Mouse (Mus musculus) CH12.LX (cell line): ENCODE results near the gene Nol9. TPM values are rescaled to one million over a fixed set of nuclear protein-coding genes. Genes with fewer than 3 reads are reported as not detected.
A peak's percentile ranks its signal among the peaks of the same experiment; 100 is the strongest.

Experiments
- DNase-seq: peaks from one replicate; pipeline ENCODE4 v3.0.0-alpha.2; 2013; ENCODE audit errors: extremely low read depth
- H3K27ac ChIP-seq: 2 replicates; pipeline ENCODE4 v1.5.1; 2012; ENCODE audit warnings: low read depth, mild to moderate bottlenecking, control low read depth, moderate library complexity; ENCODE audit not compliant: insufficient read depth
- H3K27me3 ChIP-seq: replicated peaks from 2 replicates; pipeline ENCODE3; 2012; ENCODE audit warnings: inconsistent platforms
- H3K36me3 ChIP-seq, 2 experiments: replicated peaks in 1 of 2; 2 replicates each; pipeline versions ENCODE3 to v1.6.1; 2012; ENCODE audit warnings: inconsistent platforms in 1 of 2, low read length in 1 of 2, mild to moderate bottlenecking in 1 of 2, mixed read lengths in 1 of 2, moderate library complexity in 1 of 2; ENCODE audit not compliant: control insufficient read depth in 1 of 2, insufficient read depth in 1 of 2
- H3K4me1 ChIP-seq, 2 experiments: 2 replicates each; pipeline ENCODE4 v1.6.1; 2012; ENCODE audit warnings: inconsistent platforms in 1 of 2, moderate library complexity in 1 of 2; ENCODE audit not compliant: insufficient read depth in 2 of 2, control insufficient read depth in 1 of 2
- H3K4me2 ChIP-seq: 2 replicates; pipeline ENCODE4 v1.6.1; 2012; ENCODE audit warnings: low read depth, mild to moderate bottlenecking, control low read depth; ENCODE audit not compliant: poor library complexity, insufficient read depth, severe bottlenecking
- H3K4me3 ChIP-seq, 3 experiments: fragments of 150-350 bp in 1 of 3; sonication (generic) in 1 of 3; replicated peaks in 1 of 3; 2 replicates each; pipeline versions ENCODE3 to v1.5.1; 2011 to 2012; ENCODE audit warnings: low read depth in 2 of 3, low read length in 2 of 3, mild to moderate bottlenecking in 2 of 3, moderate library complexity in 2 of 3, control low read depth in 1 of 3, improper control_type of control experiment in 1 of 3, inconsistent platforms in 1 of 3, mixed read lengths in 1 of 3; ENCODE audit not compliant: poor library complexity in 1 of 3
- H3K79me2 ChIP-seq: replicated peaks from 2 replicates; pipeline ENCODE4 v1.6.1; 2012; ENCODE audit warnings: mild to moderate bottlenecking, moderate library complexity; ENCODE audit not compliant: control insufficient read depth, poor library complexity, insufficient read depth, severe bottlenecking; ENCODE audit errors: extremely low read depth
- H3K9ac ChIP-seq: 2 replicates; pipeline ENCODE4 v1.6.1; 2012; ENCODE audit warnings: low read depth, mild to moderate bottlenecking, control low read depth, moderate library complexity; ENCODE audit not compliant: insufficient read depth
- H3K9me3 ChIP-seq: replicated peaks from 2 replicates; pipeline ENCODE3; 2012; ENCODE audit warnings: low read length, inconsistent platforms, mixed read lengths
- BHLHE40 ChIP-seq: IDR thresholded peaks from 2 replicates; pipeline ENCODE4 v1.6.1; 2011; ENCODE audit warnings: mild to moderate bottlenecking, low read depth, low read length, improper control_type of control experiment
- CHD1 ChIP-seq: IDR thresholded peaks from 2 replicates; pipeline ENCODE4 v1.6.1; 2012; ENCODE audit warnings: low read depth, low read length, improper control_type of control experiment, inconsistent platforms
- CHD2 ChIP-seq: IDR thresholded peaks from 2 replicates; pipeline ENCODE4 v1.6.1; 2011; ENCODE audit warnings: low read length, improper control_type of control experiment
- CTCF ChIP-seq, 2 experiments: IDR thresholded peaks in 1 of 2; conservative IDR thresholded peaks in 1 of 2; 2 replicates each; pipeline ENCODE4 v1.5.1; 2011 to 2012; ENCODE audit warnings: low read depth in 2 of 2, low read length in 2 of 2, improper control_type of control experiment in 1 of 2, inconsistent platforms in 1 of 2, mild to moderate bottlenecking in 1 of 2, moderate library complexity in 1 of 2
- E2F4 ChIP-seq: IDR thresholded peaks from 2 replicates; pipeline ENCODE4 v1.6.1; 2011; ENCODE audit warnings: low read depth, low read length, improper control_type of control experiment; ENCODE audit not compliant: insufficient replicate concordance
- ELF1 ChIP-seq: IDR thresholded peaks from 2 replicates; pipeline ENCODE4 v1.6.1; 2014; ENCODE audit warnings: low read depth, mild to moderate bottlenecking, inconsistent platforms, low read length, improper control_type of control experiment
- EP300 ChIP-seq: IDR thresholded peaks from 2 replicates; pipeline ENCODE4 v1.6.1; 2011; ENCODE audit warnings: low read length, improper control_type of control experiment
- ETS1 ChIP-seq: conservative IDR thresholded peaks from 2 replicates; pipeline ENCODE4 v1.6.1; 2012; ENCODE audit warnings: low read depth, mild to moderate bottlenecking, inconsistent platforms, low read length, improper control_type of control experiment, moderate library complexity
- GABPA ChIP-seq: IDR thresholded peaks from 2 replicates; pipeline ENCODE4 v1.6.1; 2012; ENCODE audit warnings: low read depth, low read length, improper control_type of control experiment, inconsistent platforms; ENCODE audit not compliant: insufficient replicate concordance
- HCFC1 ChIP-seq: IDR thresholded peaks from 2 replicates; pipeline ENCODE4 v1.6.1; 2012; ENCODE audit warnings: low read depth, mild to moderate bottlenecking, inconsistent platforms, low read length, improper control_type of control experiment
- IRF4 ChIP-seq: IDR thresholded peaks from 2 replicates; pipeline ENCODE4 v1.6.1; 2014; ENCODE audit warnings: low read depth, mild to moderate bottlenecking, inconsistent platforms, low read length, improper control_type of control experiment
- JUN ChIP-seq: IDR thresholded peaks from 2 replicates; pipeline ENCODE4 v1.6.1; 2011; ENCODE audit warnings: low read depth, mild to moderate bottlenecking, low read length, improper control_type of control experiment, moderate library complexity; ENCODE audit not compliant: insufficient read depth
- JUND ChIP-seq: conservative IDR thresholded peaks from 2 replicates; pipeline ENCODE4 v1.6.1; 2011; ENCODE audit warnings: low read depth, low read length, improper control_type of control experiment
- KAT2A ChIP-seq: IDR thresholded peaks from 2 replicates; pipeline ENCODE4 v1.6.1; 2012; ENCODE audit warnings: low read length, improper control_type of control experiment, inconsistent platforms; ENCODE audit not compliant: insufficient replicate concordance
- MAFK ChIP-seq: IDR thresholded peaks from 2 replicates; pipeline ENCODE4 v1.6.1; 2011; ENCODE audit warnings: low read length, improper control_type of control experiment; ENCODE audit not compliant: insufficient replicate concordance
- MAX ChIP-seq: IDR thresholded peaks from 2 replicates; pipeline ENCODE4 v1.6.1; 2011; ENCODE audit warnings: low read length, improper control_type of control experiment
- MAZ ChIP-seq: IDR thresholded peaks from 2 replicates; pipeline ENCODE4 v1.6.1; 2012; ENCODE audit warnings: low read depth, mild to moderate bottlenecking, inconsistent platforms, low read length, improper control_type of control experiment, moderate library complexity
- MXI1 ChIP-seq: IDR thresholded peaks from 2 replicates; pipeline ENCODE4 v1.6.1; 2011; ENCODE audit warnings: mild to moderate bottlenecking, low read depth, low read length, improper control_type of control experiment
- MYC ChIP-seq: IDR thresholded peaks from 2 replicates; pipeline ENCODE4 v1.6.1; 2011; ENCODE audit warnings: low read depth, mild to moderate bottlenecking, improper control_type of control experiment, low read length
- PAX5 ChIP-seq: IDR thresholded peaks from 2 replicates; pipeline ENCODE4 v1.6.1; 2012; ENCODE audit warnings: low read length, inconsistent platforms, mixed read lengths
- POLR2AphosphoS2 ChIP-seq: IDR thresholded peaks from 2 replicates; pipeline ENCODE4 v1.6.1; 2011; ENCODE audit warnings: low read depth, low read length, improper control_type of control experiment
- RAD21 ChIP-seq: IDR thresholded peaks from 2 replicates; pipeline ENCODE4 v1.6.1; 2011; ENCODE audit warnings: low read depth, mild to moderate bottlenecking, low read length, improper control_type of control experiment, moderate library complexity
- RCOR1 ChIP-seq: conservative IDR thresholded peaks from 2 replicates; pipeline ENCODE4 v1.6.1; 2012; ENCODE audit warnings: low read depth, mild to moderate bottlenecking, inconsistent platforms, low read length, improper control_type of control experiment
- SIN3A ChIP-seq: IDR thresholded peaks from 2 replicates; pipeline ENCODE4 v1.6.1; 2012; ENCODE audit warnings: low read length, improper control_type of control experiment, inconsistent platforms
- SMC3 ChIP-seq: IDR thresholded peaks from 2 replicates; pipeline ENCODE4 v1.6.1; 2011; ENCODE audit warnings: low read depth, low read length, improper control_type of control experiment
- TBP ChIP-seq: conservative IDR thresholded peaks from 2 replicates; pipeline ENCODE4 v1.6.1; 2011; ENCODE audit warnings: low read depth, low read length, improper control_type of control experiment
- TCF12 ChIP-seq: IDR thresholded peaks from 2 replicates; pipeline ENCODE4 v1.6.1; 2014; ENCODE audit warnings: low read depth, mild to moderate bottlenecking, inconsistent platforms, low read length, improper control_type of control experiment
- USF2 ChIP-seq: conservative IDR thresholded peaks from 2 replicates; pipeline ENCODE4 v1.6.1; 2011; ENCODE audit warnings: low read depth, low read length, improper control_type of control experiment
- ZKSCAN1 ChIP-seq: IDR thresholded peaks from 2 replicates; pipeline ENCODE4 v1.6.1; 2012; ENCODE audit warnings: low read depth, inconsistent platforms, low read length, improper control_type of control experiment, borderline replicate concordance
- ZMIZ1 ChIP-seq: IDR thresholded peaks from 2 replicates; pipeline ENCODE4 v1.6.1; 2012; ENCODE audit warnings: low read depth, mild to moderate bottlenecking, inconsistent platforms, low read length, improper control_type of control experiment
- ZNF384 ChIP-seq: IDR thresholded peaks from 2 replicates; pipeline ENCODE4 v1.6.1; 2012; ENCODE audit warnings: low read depth, low read length, improper control_type of control experiment, inconsistent platforms
- dilution Hi-C: fragments of 300-500 bp; cut with MboI; formaldehyde crosslinking; loops from 2 replicates; pipeline ENCODE4 v1.14.3; 2020; ENCODE audit warnings: low sequenced_read_pairs; ENCODE audit not compliant: extremely low pct_unique_long_range_greater_than_20kb, extremely low pct_ligation_motif_present
- in situ Hi-C: fragments of 300-500 bp; cut with MboI; formaldehyde crosslinking; loops from 3 replicates; pipeline ENCODE4 v1.14.3; 2019; ENCODE audit warnings: low sequenced_read_pairs, low pct_ligation_motif_present, low pct_unique_long_range_greater_than_20kb, mixed read lengths
- polyA plus RNA-seq: library from polyadenylated mRNA; unstranded; fragments of >175 nt; gene quantifications from 2 replicates; pipeline ENCODE4 v1.2.1, GENCODE M21; 2012; ENCODE audit warnings: low read depth; ENCODE audit not compliant: insufficient read length
- total RNA-seq, 2 experiments: library from RNA; depleted of rRNA; stranded (reverse); fragments of 300-350 nt in 1 of 2; fragments of >200 nt in 1 of 2; gene quantifications; 2 replicates each; pipeline ENCODE4 v1.2.3; 2012 to 2014

The Nol9 gene
- total and polyA plus RNA-seq, 3 experiments, result 44.7 to 60.5 (median 44.8) TPM

DNA sequence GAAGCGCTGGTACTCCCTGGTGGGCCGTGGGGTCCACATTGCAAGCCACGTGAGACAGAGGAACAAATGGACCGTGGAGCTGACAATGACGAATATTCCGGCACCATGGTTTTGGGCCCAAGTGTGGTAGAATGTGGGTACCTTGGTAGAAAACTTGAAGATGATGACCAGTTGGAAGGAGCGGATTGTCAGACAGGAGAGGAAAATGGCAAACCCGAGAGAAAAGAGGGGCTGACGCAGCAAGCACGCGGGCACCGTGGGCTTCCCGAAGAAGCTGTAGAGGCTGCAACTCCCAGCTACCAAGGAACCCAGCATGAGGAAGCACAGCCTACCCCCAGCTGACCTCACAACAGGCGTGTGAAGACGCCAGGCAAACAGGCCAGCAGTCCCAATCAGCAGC lies 10.7 kb upstream of the Nol9 start:
- peak overlapping the region in 1 of 3 experiments; percentile 63 for H3K4me3 ChIP-seq
- no peak for DNase-seq
- H3K9me3 ChIP-seq, result no peaks in the 10 kb centered on the region
- in situ Hi-C loops, result no loop called here
- no peak overlapping the region for H3K27ac ChIP-seq
- no peak for TF ChIP-seq JUN
- no peak for TF ChIP-seq SIN3A
- TF ChIP-seq PAX5, result no peak
- H3K27me3 ChIP-seq, result peaks cover 3% of the 10 kb centered on the region
- dilution Hi-C loops, result no loop called here
- H3K36me3 ChIP-seq, result peaks cover 9 to 30% of the 10 kb centered on the region in 2 experiments
- H3K4me2 ChIP-seq, result peak overlapping the region; percentile 67
- no peak overlapping the region for H3K9ac ChIP-seq
- peaks cover 20 to 36% of the 10 kb centered on the region in 2 experiments for H3K4me1 ChIP-seq
- peaks cover 21% of the 10 kb centered on the region for H3K79me2 ChIP-seq

- in situ Hi-C loops, result no loop called here
- dilution Hi-C loops, result no loop called here
- H3K79me2 ChIP-seq, result peaks cover 21% of the 10 kb centered on the region
- peaks cover 20 to 36% of the 10 kb centered on the region in 2 experiments for H3K4me1 ChIP-seq
- peak; percentile 15 for DNase-seq
- TF ChIP-seq POLR2AphosphoS2 (no peak), USF2 (no peak), KAT2A (no peak), GABPA (no peak), MAFK (no peak), MAZ (no peak), CTCF (conservative IDR thresholded peaks at IDR 0.05 in 1 of 2, IDR thresholded peaks at IDR 0.05 in 1 of 2; ENCODE audit: low read depth in 2 of 2, low read length in 2 of 2) (peak in 1 of 2 experiments; percentile 57; a peak in 2 of 4 replicates), CHD1 (no peak), HCFC1 (no peak), BHLHE40 (no peak), JUN (no peak), CHD2 (no peak), MAX (no peak), ZKSCAN1 (no peak), E2F4 (no peak), SMC3 (peak; percentile 23), RAD21 (peak; percentile 32), ZNF384 (no peak), ELF1 (no peak), PAX5 (no peak), ETS1 (no peak), MYC (peak; percentile 45; the same call in 1 of the 2 replicates), EP300 (no peak), JUND (no peak), RCOR1 (no peak), TBP (0 out of 2 replicates have a peak, but pooled peaks have one; percentile 42), IRF4 (no peak), MXI1 (no peak), TCF12 (no peak), ZMIZ1 (no peak)
- H3K27me3 ChIP-seq, result peaks cover 3% of the 10 kb centered on the region
- H3K9me3 ChIP-seq, result no peaks in the 10 kb centered on the region
- no peak overlapping the region for H3K27ac ChIP-seq
- H3K36me3 ChIP-seq, result peaks cover 7 to 25% of the 10 kb centered on the region in 2 experiments
- H3K4me2 ChIP-seq, result no peak overlapping the region
- no peak overlapping the region for H3K9ac ChIP-seq
- no peak overlapping the region for H3K4me3 ChIP-seq
Observed at GRCm38 (mm10) chr4:152029087-152029486, 10.0 kb upstream of the Nol9 start.
